Mouse (Mus musculus) forebrain, embryonic 11.5 days (tissue): ENCODE results near the gene Frat1. TPM values are rescaled to one million over a fixed set of nuclear protein-coding genes. Genes with fewer than 3 reads are reported as not detected.
A peak's percentile ranks its signal among the peaks of the same experiment; 100 is the strongest.

Experiments used
- ATAC-seq: fragments of 200-750 bp; cut with Nextera tagmentation; replicated peaks from 2 replicates; pipeline ENCODE4 v1.8.0; 2017; ENCODE audit warnings: moderate TSS enrichment; ENCODE audit not compliant: low FRiP score
- DNase-seq: peaks from one replicate; pipeline ENCODE4 v3.0.0-alpha.2; 2017; ENCODE audit warnings: low spot score
- H3K27ac ChIP-seq: fragments of 300-500 bp; sonication (generic); 2 replicates; pipeline ENCODE4 v1.5.1; 2014; ENCODE audit warnings: low read depth, low read length
- H3K27me3 ChIP-seq: fragments of 300-500 bp; sonication (generic); 2 replicates; pipeline ENCODE4 v1.6.1; 2014; ENCODE audit warnings: mild to moderate bottlenecking, low read length, mixed read lengths; ENCODE audit not compliant: control insufficient read depth, insufficient read depth
- H3K36me3 ChIP-seq: fragments of 300-500 bp; sonication (generic); 2 replicates; pipeline ENCODE4 v1.6.1; 2014; ENCODE audit warnings: mild to moderate bottlenecking, low read length, moderate library complexity, mixed read lengths; ENCODE audit not compliant: control insufficient read depth, insufficient read depth
- H3K4me1 ChIP-seq: fragments of 300-500 bp; sonication (generic); replicated peaks from 2 replicates; pipeline ENCODE4 v1.6.1; 2014; ENCODE audit warnings: low read length, mixed read lengths; ENCODE audit not compliant: control insufficient read depth, insufficient read depth
- H3K4me2 ChIP-seq: fragments of 300-500 bp; sonication (generic); 2 replicates; pipeline ENCODE4 v1.6.1; 2014; ENCODE audit warnings: low read depth, mild to moderate bottlenecking, low read length, moderate library complexity, mixed read lengths; ENCODE audit not compliant: severe bottlenecking
- H3K4me3 ChIP-seq: fragments of 300-500 bp; sonication (generic); 2 replicates; pipeline ENCODE4 v1.5.1; 2014; ENCODE audit warnings: low read depth, low read length
- H3K9ac ChIP-seq: fragments of 300-500 bp; sonication (generic); 2 replicates; pipeline ENCODE4 v1.6.1; 2014; ENCODE audit warnings: low read length
- H3K9me3 ChIP-seq: fragments of 300-500 bp; sonication (generic); 2 replicates; pipeline ENCODE4 v1.6.1; 2016; ENCODE audit warnings: low read length, mixed read lengths; ENCODE audit not compliant: control insufficient read depth
- WGBS: fragments of 180-500 bp; shearing (Covaris S2); extraction: QIAGEN DNeasy Blood & Tissue Kit; methylation state at CpG from one replicate; pipeline ENCODE4 v1.1.7; 2014; 5-methylcytosine and 5-hydroxymethylcytosine counted together
- polyA plus RNA-seq: library from polyadenylated mRNA; unstranded; fragments of >200 nt; fragmentation: Nextera tagmentation; extraction: Ambion mirVana; gene quantifications from 2 replicates; pipeline ENCODE4 v1.2.1, GENCODE M21; 2014

Gene Frat1
- 12.7 and 13.2 TPM in 2 replicates for polyA plus RNA-seq

- H3K4me3 ChIP-seq: peak within 1 kb of the TSS; percentile 73
- peak within 1 kb of the TSS; percentile 90 for H3K27ac ChIP-seq
- no peaks in the 10 kb centered on the region for H3K9me3 ChIP-seq
- ATAC-seq (peak; percentile 93), DNase-seq (peak; percentile 96)
- 1% methylated on average over 39 of the region's 39 CpGs for WGBS
- no peaks in the 10 kb centered on the region for H3K27me3 ChIP-seq
- peak within 1 kb of the TSS; percentile 72 for H3K9ac ChIP-seq
- H3K4me2 ChIP-seq: peak within 1 kb of the TSS; percentile 97
- H3K4me1 ChIP-seq: peaks cover 10% of the 10 kb centered on the region
- H3K36me3 ChIP-seq: no peaks in the 10 kb centered on the region
These were observed at the start of gene Frat1 for GRCm38 (mm10) chr19:41829381-41830105. Gene Frat1 (plus strand): TSS chr19:41829970.

GRCm38 (mm10) chr19:41786896-41787295, 42.9 kb upstream of the Frat1 start:
- Histone ChIP-seq H3K9ac (no peak overlapping the region), H3K4me1 (no peaks in the 10 kb centered on the region), H3K4me3 (no peak overlapping the region), H3K4me2 (no peak overlapping the region), H3K27me3 (no peaks in the 10 kb centered on the region), H3K36me3 (peaks cover 9% of the 10 kb centered on the region; the same call in 1 of the 2 replicates), H3K9me3 (no peaks in the 10 kb centered on the region), H3K27ac (no peak overlapping the region)
- no peak for ATAC-seq
- no peak for DNase-seq
- 98% methylated on average over 1 of the region's 1 CpGs for WGBS

- 75% methylated on average over 10 of the region's 10 CpGs for WGBS
- H3K36me3 ChIP-seq: peaks cover 6% of the 10 kb centered on the region; the same call in 1 of the 2 replicates
- ATAC-seq: no peak
These were observed 40.4 kb upstream of the Frat1 start for GRCm38 (mm10) chr19:41789110-41789961.

GRCm38 (mm10) chr19:41791384-41791783, 38.4 kb upstream of the Frat1 start:
- no peaks in the 10 kb centered on the region for H3K27me3 ChIP-seq
- ATAC-seq (no peak), DNase-seq (no peak)
- H3K4me1 ChIP-seq: no peaks in the 10 kb centered on the region
- H3K9me3 ChIP-seq: no peaks in the 10 kb centered on the region
- no peak overlapping the region for H3K9ac ChIP-seq
- H3K4me3 ChIP-seq: no peak overlapping the region
- H3K4me2 ChIP-seq: no peak overlapping the region
- WGBS: 94% methylated on average over 2 of the region's 2 CpGs
- 0 out of 2 replicates have a peak, but pooled peaks cover 3% of the 10 kb centered on the region for H3K36me3 ChIP-seq
- no peak overlapping the region for H3K27ac ChIP-seq

More at GRCm38 (mm10) chr19:41789110-41789961, 40.4 kb upstream of the Frat1 start:
- H3K27ac ChIP-seq: no peak overlapping the region
- no peak for DNase-seq
- no peaks in the 10 kb centered on the region for H3K9me3 ChIP-seq
- H3K4me2 ChIP-seq: no peak overlapping the region
- no peak overlapping the region for H3K9ac ChIP-seq
- H3K4me1 ChIP-seq: no peaks in the 10 kb centered on the region
- H3K27me3 ChIP-seq: no peaks in the 10 kb centered on the region
- no peak overlapping the region for H3K4me3 ChIP-seq

GRCm38 (mm10) chr19:41792934-41793486, 36.8 kb upstream of the Frat1 start:
- H3K4me3 ChIP-seq: no peak overlapping the region
- H3K9ac ChIP-seq: no peak overlapping the region
- H3K27ac ChIP-seq: no peak overlapping the region
- ATAC-seq (no peak), DNase-seq (no peak)
- no peaks in the 10 kb centered on the region for H3K4me1 ChIP-seq
- no peaks in the 10 kb centered on the region for H3K27me3 ChIP-seq
- H3K36me3 ChIP-seq: no peaks in the 10 kb centered on the region
- no peak overlapping the region for H3K4me2 ChIP-seq
- WGBS: 81% methylated on average over 1 of the region's 1 CpGs
- no peaks in the 10 kb centered on the region for H3K9me3 ChIP-seq

- no peak overlapping the region for H3K27ac ChIP-seq
- H3K9me3 ChIP-seq: no peaks in the 10 kb centered on the region
- no peak overlapping the region for H3K9ac ChIP-seq
- no peaks in the 10 kb centered on the region for H3K4me1 ChIP-seq
- H3K4me2 ChIP-seq: no peak overlapping the region
- DNase-seq (no peak), ATAC-seq (no peak)
- no peaks in the 10 kb centered on the region for H3K36me3 ChIP-seq
- no peak overlapping the region for H3K4me3 ChIP-seq
- H3K27me3 ChIP-seq: no peaks in the 10 kb centered on the region
These were observed 35.8 kb upstream of the Frat1 start for GRCm38 (mm10) chr19:41794017-41794416.

GRCm38 (mm10) chr19:41794901-41795300, 34.9 kb upstream of the Frat1 start:
- H3K4me2 ChIP-seq: no peak overlapping the region
- no peaks in the 10 kb centered on the region for H3K27me3 ChIP-seq
- ATAC-seq (no peak), DNase-seq (no peak)
- no peaks in the 10 kb centered on the region for H3K36me3 ChIP-seq
- H3K27ac ChIP-seq: peak overlapping the region; percentile 37
- H3K9ac ChIP-seq: peak overlapping the region; percentile 32; the same call in 1 of the 2 replicates
- peaks cover 2% of the 10 kb centered on the region; the same call in 1 of the 2 replicates for H3K4me1 ChIP-seq
- H3K4me3 ChIP-seq: no peak overlapping the region
- WGBS: 42% methylated on average over 6 of the region's 6 CpGs
- no peaks in the 10 kb centered on the region for H3K9me3 ChIP-seq

GRCm38 (mm10) chr19:41796148-41796760, 33.5 kb upstream of the Frat1 start:
- Histone ChIP-seq H3K9me3 (no peaks in the 10 kb centered on the region), H3K4me1 (peaks cover 7% of the 10 kb centered on the region), H3K27ac (no peak overlapping the region), H3K4me2 (no peak overlapping the region), H3K9ac (no peak overlapping the region), H3K27me3 (no peaks in the 10 kb centered on the region), H3K4me3 (no peak overlapping the region), H3K36me3 (no peaks in the 10 kb centered on the region)
- WGBS: 96% methylated on average over 3 of the region's 3 CpGs
- DNase-seq: no peak
- ATAC-seq: no peak
